Mouse (Mus musculus): ENCODE results near the gene Olfr1006. TPM values are rescaled to one million over a fixed set of nuclear protein-coding genes. Genes with fewer than 3 reads are reported as not detected.
"Not testable (repeated sequence)": the region's sequence is repeated elsewhere in the genome, so short reads cannot be mapped to it uniquely, and the experiment has no call there.

The Olfr1006 gene
- polyA plus RNA-seq (2015; fragmentation: Nextera tagmentation; extraction: Ambion mirVana), result not detected in 2 replicates

DNA sequence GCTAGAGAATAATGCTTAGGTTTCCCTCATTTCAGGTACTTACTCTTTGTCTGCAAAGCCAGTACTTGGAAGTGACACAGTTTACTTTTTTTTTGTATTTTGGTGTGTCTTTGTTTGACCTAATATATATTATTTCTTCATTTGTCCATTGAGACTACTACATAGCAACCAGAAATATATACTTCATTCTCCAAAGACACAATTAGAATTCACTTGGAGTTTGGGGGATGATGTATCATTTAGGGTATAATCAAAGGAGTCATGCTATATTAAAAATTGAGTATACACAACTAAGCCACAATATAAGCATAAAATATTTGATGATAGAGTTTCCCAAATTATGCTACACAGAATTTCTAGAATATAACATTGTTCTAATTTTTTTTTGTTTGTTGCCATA, at the start of gene Olfr1006:
Gene Olfr1006, minus strand, starts transcription at position 101 of the 400 bp plus-strand sequence.
- no peak for ATAC-seq
- no peak within 1 kb of the TSS for H3K4me3 ChIP-seq (ENCODE audit: low read depth, low read length)
- no peaks in the 10 kb centered on the region for H3K27me3 ChIP-seq (replicated peaks; ENCODE audit: control insufficient read depth, insufficient read depth, low read length)
- TF ChIP-seq CTCF (IDR thresholded peaks at IDR 0.05; ENCODE audit: low read depth), result no peak
- no peaks in the 10 kb centered on the region for H3K9me3 ChIP-seq (ENCODE audit: control insufficient read depth)
- H3K9ac ChIP-seq (ENCODE audit: low read depth, low read length), result no peak within 1 kb of the TSS
- no peaks in the 10 kb centered on the region for H3K4me1 ChIP-seq (replicated peaks; ENCODE audit: control insufficient read depth, insufficient read depth, low read length)
- H3K27ac ChIP-seq (ENCODE audit: low read depth, low read length), result no peak within 1 kb of the TSS
- H3K4me2 ChIP-seq (replicated peaks; ENCODE audit: low read depth), result no peak within 1 kb of the TSS
- H3K36me3 ChIP-seq (ENCODE audit: control insufficient read depth, insufficient read depth), result no peaks in the 10 kb centered on the region

DNA sequence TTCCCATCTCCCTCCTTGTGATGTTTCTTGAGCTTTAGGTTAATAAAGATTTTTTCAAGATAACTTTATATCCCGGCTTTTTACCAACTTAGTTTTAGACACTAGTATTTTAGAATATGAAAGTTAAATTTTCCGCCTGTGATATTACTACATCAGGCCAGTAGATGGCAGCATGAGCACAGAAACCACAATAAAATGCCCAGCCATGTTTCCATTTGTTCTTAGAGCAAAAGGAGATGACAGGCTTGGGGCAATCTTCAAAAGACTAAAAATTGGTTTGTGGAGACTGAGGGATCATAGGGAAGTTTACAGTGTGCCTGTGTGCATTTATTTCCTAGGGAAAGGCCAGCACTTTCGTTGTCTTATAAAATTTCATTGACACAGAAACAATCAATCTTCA, 47.2 kb upstream of the Olfr1006 start:
- no peak for ATAC-seq
- 19% methylated on average over 3 of the region's 3 CpGs for WGBS
- no peak overlapping the region for H3K9ac ChIP-seq (ENCODE audit: low read depth, low read length)

DNA sequence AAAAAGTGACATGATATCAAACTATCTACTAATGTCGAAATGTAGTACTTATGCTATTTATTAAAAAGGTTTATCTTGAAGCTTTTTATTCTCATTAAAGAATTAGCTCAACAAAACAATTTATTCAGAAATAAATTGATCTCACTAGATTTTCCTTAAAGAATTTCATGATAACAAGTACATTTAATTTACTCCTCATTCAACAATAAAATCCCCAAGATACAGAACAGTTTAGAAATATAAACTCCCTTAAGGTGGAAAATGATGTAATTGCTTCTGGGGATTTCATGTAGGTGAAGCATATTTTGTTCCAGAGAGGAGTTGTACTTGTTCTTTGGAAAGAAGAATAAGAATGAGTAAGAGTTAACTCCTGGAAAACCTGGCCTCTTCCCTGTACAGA, 36.6 kb upstream of the Olfr1006 start, which contains the start of gene Olfr1009:
Gene Olfr1009, plus strand, starts transcription at position 301 of the 400 bp plus-strand sequence.
- H3K9me3 ChIP-seq (ENCODE audit: control insufficient read depth), result no peaks in the 10 kb centered on the region
- no peak for TF ChIP-seq CTCF (IDR thresholded peaks at IDR 0.05; ENCODE audit: low read depth)
- WGBS, result 91% methylated on average over 1 of the region's 1 CpGs

More for the DNA sequence above, 47.2 kb upstream of the Olfr1006 start:
- H3K27ac ChIP-seq (ENCODE audit: low read depth, low read length), result no peak overlapping the region
- no peak overlapping the region for H3K4me2 ChIP-seq (replicated peaks; ENCODE audit: low read depth)
- no peaks in the 10 kb centered on the region for H3K36me3 ChIP-seq (ENCODE audit: control insufficient read depth, insufficient read depth)
- peak; percentile 82 for TF ChIP-seq CTCF (IDR thresholded peaks at IDR 0.05; ENCODE audit: low read depth)
- no peak overlapping the region for H3K4me3 ChIP-seq (ENCODE audit: low read depth, low read length)
- no peaks in the 10 kb centered on the region for H3K27me3 ChIP-seq (replicated peaks; ENCODE audit: control insufficient read depth, insufficient read depth, low read length)
- no peaks in the 10 kb centered on the region for H3K9me3 ChIP-seq (ENCODE audit: control insufficient read depth)
- H3K4me1 ChIP-seq (replicated peaks; ENCODE audit: control insufficient read depth, insufficient read depth, low read length), result no peaks in the 10 kb centered on the region

DNA sequence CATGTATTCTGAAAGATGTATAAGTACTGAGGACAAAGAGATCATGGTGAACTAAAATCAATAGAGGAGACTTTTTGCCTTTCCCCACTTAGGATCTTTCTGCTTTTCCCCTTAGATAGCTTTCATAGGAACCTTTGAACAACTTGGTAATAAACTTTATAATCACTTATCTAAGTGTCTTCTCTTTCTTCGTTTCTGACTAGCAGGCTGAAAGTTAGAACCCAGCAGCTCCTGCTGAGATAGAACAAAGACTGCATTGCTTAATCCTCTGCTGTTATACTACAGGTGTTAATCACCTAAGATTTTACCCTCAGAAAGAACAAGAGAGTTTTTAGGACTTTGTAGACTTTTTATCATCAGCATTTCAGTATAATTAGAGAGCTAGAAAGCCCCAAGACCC, 32.6 kb upstream of the Olfr1006 start:
- no peak overlapping the region for H3K4me2 ChIP-seq (replicated peaks; ENCODE audit: low read depth)
- no peaks in the 10 kb centered on the region for H3K36me3 ChIP-seq (ENCODE audit: control insufficient read depth, insufficient read depth)
- 9% methylated on average over 1 of the region's 1 CpGs for WGBS
- H3K9me3 ChIP-seq (ENCODE audit: control insufficient read depth), result no peaks in the 10 kb centered on the region
- no peaks in the 10 kb centered on the region for H3K27me3 ChIP-seq (replicated peaks; ENCODE audit: control insufficient read depth, insufficient read depth, low read length)
- H3K4me3 ChIP-seq (ENCODE audit: low read depth, low read length), result no peak overlapping the region
- H3K9ac ChIP-seq (ENCODE audit: low read depth, low read length), result no peak overlapping the region
- no peak for TF ChIP-seq CTCF (IDR thresholded peaks at IDR 0.05; ENCODE audit: low read depth)
- no peak overlapping the region for H3K27ac ChIP-seq (ENCODE audit: low read depth, low read length)
- H3K4me1 ChIP-seq (replicated peaks; ENCODE audit: control insufficient read depth, insufficient read depth, low read length), result no peaks in the 10 kb centered on the region
- ATAC-seq, result peak; percentile 51; the same call in 1 of the 2 replicates

More for the DNA sequence above, 36.6 kb upstream of the Olfr1006 start, which contains the start of gene Olfr1009:
- Histone ChIP-seq H3K36me3 (ENCODE audit: control insufficient read depth, insufficient read depth) (no peaks in the 10 kb centered on the region), H3K9ac (ENCODE audit: low read depth, low read length) (no peak within 1 kb of the TSS), H3K4me1 (replicated peaks; ENCODE audit: control insufficient read depth, insufficient read depth, low read length) (no peaks in the 10 kb centered on the region), H3K4me3 (ENCODE audit: low read depth, low read length) (no peak within 1 kb of the TSS), H3K27ac (ENCODE audit: low read depth, low read length) (no peak within 1 kb of the TSS), H3K27me3 (replicated peaks; ENCODE audit: control insufficient read depth, insufficient read depth, low read length) (no peaks in the 10 kb centered on the region), H3K4me2 (replicated peaks; ENCODE audit: low read depth) (no peak within 1 kb of the TSS)
- no peak for ATAC-seq

DNA sequence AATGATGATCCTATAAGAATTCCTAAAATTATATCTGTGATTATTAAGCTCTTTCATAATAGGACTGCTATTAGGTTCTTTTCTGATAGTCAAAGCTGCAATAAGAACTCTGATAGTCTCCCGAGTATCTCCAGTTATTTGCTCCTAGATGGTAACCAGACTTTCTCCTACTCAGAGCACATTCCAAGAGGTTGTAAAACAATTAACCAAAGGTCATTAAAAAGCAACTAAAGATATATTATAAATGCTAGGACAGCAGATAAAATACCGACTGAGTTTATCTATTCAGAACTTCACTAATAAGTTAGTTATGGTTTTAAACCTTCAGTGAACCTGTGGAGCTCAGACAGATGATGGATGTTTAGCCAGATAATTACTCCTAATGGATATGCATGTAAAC, 32.1 kb upstream of the Olfr1006 start:
- not testable (repeated sequence) for H3K9me3 ChIP-seq (ENCODE audit: control insufficient read depth); H3K27me3 ChIP-seq (replicated peaks; ENCODE audit: control insufficient read depth, insufficient read depth, low read length); H3K9ac ChIP-seq (ENCODE audit: low read depth, low read length); H3K27ac ChIP-seq (ENCODE audit: low read depth, low read length); H3K4me3 ChIP-seq (ENCODE audit: low read depth, low read length); H3K4me2 ChIP-seq (replicated peaks; ENCODE audit: low read depth); H3K36me3 ChIP-seq (ENCODE audit: control insufficient read depth, insufficient read depth); H3K4me1 ChIP-seq (replicated peaks; ENCODE audit: control insufficient read depth, insufficient read depth, low read length)
- WGBS, result 6% methylated on average over 2 of the region's 2 CpGs
- peak; percentile 59; the same call in 1 of the 2 replicates for ATAC-seq

DNA sequence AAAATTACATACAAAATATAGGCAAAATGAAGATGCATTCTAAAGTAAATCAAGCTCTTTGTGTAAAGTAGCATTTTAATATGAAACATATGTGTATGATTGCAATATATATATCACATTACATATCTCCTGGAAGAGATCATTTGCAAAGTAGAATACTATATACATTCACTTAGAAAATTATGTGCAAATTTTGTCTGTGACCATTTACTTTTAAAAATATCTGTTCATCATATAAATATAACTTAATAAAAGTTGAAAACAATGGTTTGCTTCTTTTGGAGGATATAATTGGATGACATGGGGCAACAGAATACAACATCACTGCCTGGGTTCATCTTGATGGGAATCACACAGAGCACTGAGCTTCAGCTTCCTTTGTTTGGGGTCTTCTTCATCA, 10.6 kb upstream of the Olfr1006 start, which contains the start of gene Olfr1008:
Gene Olfr1008, plus strand, starts transcription at position 301 of the 400 bp plus-strand sequence.
- H3K36me3 ChIP-seq (ENCODE audit: control insufficient read depth, insufficient read depth), result no peaks in the 10 kb centered on the region
- H3K27ac ChIP-seq (ENCODE audit: low read depth, low read length), result no peak within 1 kb of the TSS
- no peak for TF ChIP-seq CTCF (IDR thresholded peaks at IDR 0.05; ENCODE audit: low read depth)
- H3K4me3 ChIP-seq (ENCODE audit: low read depth, low read length), result no peak within 1 kb of the TSS
- no peaks in the 10 kb centered on the region for H3K4me1 ChIP-seq (replicated peaks; ENCODE audit: control insufficient read depth, insufficient read depth, low read length)
- ATAC-seq, result no peak
- H3K27me3 ChIP-seq (replicated peaks; ENCODE audit: control insufficient read depth, insufficient read depth, low read length), result no peaks in the 10 kb centered on the region
- no peaks in the 10 kb centered on the region for H3K9me3 ChIP-seq (ENCODE audit: control insufficient read depth)
- no peak within 1 kb of the TSS for H3K9ac ChIP-seq (ENCODE audit: low read depth, low read length)
- no peak within 1 kb of the TSS for H3K4me2 ChIP-seq (replicated peaks; ENCODE audit: low read depth)

DNA sequence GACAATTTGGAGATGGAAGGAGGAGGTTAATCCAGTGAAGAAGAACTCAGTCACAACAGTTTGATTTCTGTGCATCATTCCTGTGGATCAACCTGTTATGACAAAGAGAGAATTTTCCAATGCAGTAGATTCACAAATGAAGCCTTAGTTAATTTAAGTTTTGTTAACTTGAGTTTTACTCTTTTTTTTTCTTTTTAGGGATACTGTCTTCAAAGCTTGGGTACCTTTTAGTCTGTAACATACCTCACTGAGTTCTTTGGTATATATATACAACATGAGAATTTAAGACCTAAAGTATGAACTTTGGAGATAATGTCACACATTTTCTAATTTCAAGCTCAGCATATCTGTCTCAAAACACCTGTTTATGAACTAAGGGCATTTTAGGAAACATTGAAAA, 14.2 kb downstream of the Olfr1006 start, which contains the start of gene Olfr154:
Gene Olfr154, minus strand, starts transcription at position 101 of the 400 bp plus-strand sequence.
- H3K27me3 ChIP-seq (replicated peaks; ENCODE audit: control insufficient read depth, insufficient read depth, low read length); ATAC-seq; H3K9me3 ChIP-seq (ENCODE audit: control insufficient read depth); H3K36me3 ChIP-seq (ENCODE audit: control insufficient read depth, insufficient read depth); H3K9ac ChIP-seq (ENCODE audit: low read depth, low read length); H3K4me1 ChIP-seq (replicated peaks; ENCODE audit: control insufficient read depth, insufficient read depth, low read length); H3K4me2 ChIP-seq (replicated peaks; ENCODE audit: low read depth); H3K4me3 ChIP-seq (ENCODE audit: low read depth, low read length); H3K27ac ChIP-seq (ENCODE audit: low read depth, low read length): not testable (repeated sequence)

Measured in intestine, postnatal 0 days (tissue).